Mouse (Mus musculus): Measurements from ENCODE around the gene Abi3.
"Not testable (repeated sequence)": the region's sequence is repeated elsewhere in the genome, so short reads cannot be mapped to it uniquely, and the experiment has no call there.

The Abi3 gene

GRCm38 (mm10) chr11:95842074-95842681 is at the start of gene Abi3:
Gene Abi3, minus strand, starts transcription at chr11:95842476.
- DNase-seq (ENCODE audit: low spot score): no peak

- no peak for DNase-seq (ENCODE audit: low spot score)
Observed at GRCm38 (mm10) chr11:95890462-95891051, 48.3 kb upstream of the Abi3 start.

- DNase-seq (ENCODE audit: low spot score): not testable (repeated sequence)
Observed at GRCm38 (mm10) chr11:95879861-95880260, 37.6 kb upstream of the Abi3 start.

GRCm38 (mm10) chr11:95876296-95876695 is 34.0 kb upstream of the Abi3 start:
- DNase-seq (ENCODE audit: low spot score): peak; percentile 87

GRCm38 (mm10) chr11:95875804-95876203 is 33.5 kb upstream of the Abi3 start:
- peak; percentile 8 for DNase-seq (ENCODE audit: low spot score)

GRCm38 (mm10) chr11:95869918-95870470 is 27.7 kb upstream of the Abi3 start:
- no peak for DNase-seq (ENCODE audit: low spot score)

GRCm38 (mm10) chr11:95869442-95869841 is 27.2 kb upstream of the Abi3 start:
- DNase-seq (ENCODE audit: low spot score): no peak

GRCm38 (mm10) chr11:95861397-95861796 is 19.1 kb upstream of the Abi3 start:
- no peak for DNase-seq (ENCODE audit: low spot score)

- peak; percentile 60 for DNase-seq (ENCODE audit: low spot score)
Observed at GRCm38 (mm10) chr11:95860071-95860490, 17.8 kb upstream of the Abi3 start.

GRCm38 (mm10) chr11:95859468-95859855 is 17.2 kb upstream of the Abi3 start:
- DNase-seq (ENCODE audit: low spot score): peak; percentile 87

GRCm38 (mm10) chr11:95858528-95859467 is 16.5 kb upstream of the Abi3 start:
- peak; percentile 94 for DNase-seq (ENCODE audit: low spot score)

- no peak for DNase-seq (ENCODE audit: low spot score)
Observed at GRCm38 (mm10) chr11:95857716-95858527, 15.6 kb upstream of the Abi3 start.

- no peak for DNase-seq (ENCODE audit: low spot score)
Observed at GRCm38 (mm10) chr11:95857306-95857705, 15.0 kb upstream of the Abi3 start.

GRCm38 (mm10) chr11:95853684-95854083 is 11.4 kb upstream of the Abi3 start:
- DNase-seq (ENCODE audit: low spot score): peak; percentile 51

GRCm38 (mm10) chr11:95850898-95851297 is 8.6 kb upstream of the Abi3 start:
- DNase-seq (ENCODE audit: low spot score): no peak

GRCm38 (mm10) chr11:95844935-95845334 is 2.7 kb upstream of the Abi3 start:
- DNase-seq (ENCODE audit: low spot score): no peak

- DNase-seq (ENCODE audit: low spot score): no peak
Observed at GRCm38 (mm10) chr11:95843421-95843950, 1.2 kb upstream of the Abi3 start.

GRCm38 (mm10) chr11:95842953-95843352 is 677 bp upstream of the Abi3 start:
- DNase-seq (ENCODE audit: low spot score): no peak

GRCm38 (mm10) chr11:95841498-95841830 is 812 bp downstream of the Abi3 start:
- DNase-seq (ENCODE audit: low spot score): no peak

GRCm38 (mm10) chr11:95840694-95841497 is 1.4 kb downstream of the Abi3 start:
- no peak for DNase-seq (ENCODE audit: low spot score)

Measured in embryo, embryonic 10 days (tissue).